Mouse (Mus musculus): Measurements from ENCODE around the gene Tigit. TPM values are rescaled to one million over a fixed set of nuclear protein-coding genes. Genes with fewer than 3 reads are reported as not detected.

Tigit gene
- polyA plus RNA-seq, 1 experiment from 2014 or later = not detected

DNA sequence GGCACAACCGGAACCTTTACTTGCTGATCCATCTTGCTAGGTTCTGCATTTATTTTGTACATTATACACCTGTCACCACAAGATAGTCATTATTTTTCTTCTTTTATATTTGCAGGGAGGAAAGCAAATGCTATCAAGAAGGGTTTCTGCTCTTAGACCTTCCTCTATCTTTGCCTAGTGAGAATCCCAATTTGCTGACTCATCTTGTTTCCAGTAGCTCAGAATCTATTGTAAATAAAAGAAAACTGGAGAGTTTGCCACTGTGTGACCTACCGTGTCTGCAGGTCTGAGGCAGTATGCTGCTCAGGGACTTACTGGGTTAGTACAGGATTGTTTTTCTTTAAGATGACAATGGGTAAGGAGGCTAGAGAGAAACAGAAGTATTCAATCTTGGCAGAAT, 24.0 kb upstream of the Tigit start:
- H3K4me3 ChIP-seq (replicated peaks; ENCODE audit: low read depth, low read length) = no peak overlapping the region
- H3K4me2 ChIP-seq (ENCODE audit: low read length) = no peak overlapping the region
- H3K27ac ChIP-seq (replicated peaks; ENCODE audit: low read depth, low read length) = no peak overlapping the region
- no peaks in the 10 kb centered on the region for H3K36me3 ChIP-seq (ENCODE audit: control insufficient read depth, insufficient read depth, low read length)
- H3K9me3 ChIP-seq (ENCODE audit: control insufficient read depth, low read length) = no peaks in the 10 kb centered on the region
- H3K9ac ChIP-seq (replicated peaks; ENCODE audit: low read length) = no peak overlapping the region
- H3K4me1 ChIP-seq (ENCODE audit: control insufficient read depth, insufficient read depth, low read length) = no peaks in the 10 kb centered on the region
- DNase-seq (no peak), ATAC-seq (ENCODE audit: low FRiP score, low TSS enrichment) (no peak)
- 90% methylated on average over 2 of the region's 2 CpGs for WGBS
- H3K27me3 ChIP-seq (ENCODE audit: control insufficient read depth, insufficient read depth, low read length) = no peaks in the 10 kb centered on the region

DNA sequence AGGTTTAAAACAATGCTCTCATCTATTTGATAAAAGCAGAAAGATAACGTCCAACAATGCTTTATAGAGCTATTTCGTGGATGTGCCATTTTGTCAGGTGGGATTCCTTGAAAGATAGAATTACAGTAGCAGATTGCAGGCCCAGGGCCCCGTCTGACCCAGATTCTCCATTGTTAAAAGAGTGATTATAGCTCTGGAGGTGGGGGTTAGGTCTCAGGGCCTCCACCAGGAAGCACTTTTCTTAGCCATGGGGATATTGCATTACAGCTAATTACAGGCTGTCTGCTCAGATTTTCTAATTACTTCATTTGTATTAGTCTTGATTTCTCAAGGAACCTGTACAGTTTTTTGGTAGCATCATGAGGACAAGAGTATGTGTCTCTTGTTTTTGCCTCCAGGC, 10.5 kb upstream of the Tigit start:
- H3K9me3 ChIP-seq (ENCODE audit: control insufficient read depth, low read length) = no peaks in the 10 kb centered on the region
- no peak overlapping the region for H3K4me3 ChIP-seq (replicated peaks; ENCODE audit: low read depth, low read length)
- no peaks in the 10 kb centered on the region for H3K36me3 ChIP-seq (ENCODE audit: control insufficient read depth, insufficient read depth, low read length)
- no peaks in the 10 kb centered on the region for H3K4me1 ChIP-seq (ENCODE audit: control insufficient read depth, insufficient read depth, low read length)
- no peak overlapping the region for H3K4me2 ChIP-seq (ENCODE audit: low read length)
- no peak overlapping the region for H3K27ac ChIP-seq (replicated peaks; ENCODE audit: low read depth, low read length)
- ATAC-seq (ENCODE audit: low FRiP score, low TSS enrichment) (no peak), DNase-seq (no peak)
- H3K27me3 ChIP-seq (ENCODE audit: control insufficient read depth, insufficient read depth, low read length) = no peaks in the 10 kb centered on the region
- 87% methylated on average over 3 of the region's 3 CpGs for WGBS
- H3K9ac ChIP-seq (replicated peaks; ENCODE audit: low read length) = no peak overlapping the region

DNA sequence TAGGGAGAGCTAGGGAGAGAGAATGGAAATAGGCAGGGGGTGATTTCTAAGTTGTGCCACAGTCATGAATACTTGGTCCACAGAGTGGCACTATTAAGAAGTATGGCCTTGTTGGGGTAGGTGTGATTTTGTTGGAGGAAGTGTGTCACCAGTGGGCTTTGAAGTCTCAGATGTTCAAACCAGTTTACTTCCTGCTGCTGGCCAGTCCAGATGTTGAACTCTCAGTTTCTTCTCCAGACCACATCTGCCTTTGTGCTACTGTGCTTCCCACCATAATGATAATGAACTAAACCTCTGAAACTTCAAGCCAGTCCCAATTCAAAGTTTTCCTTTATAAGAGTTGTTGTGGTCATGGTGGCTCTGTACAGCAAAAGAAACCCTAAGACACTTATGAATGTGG, 8.8 kb upstream of the Tigit start:
- no peaks in the 10 kb centered on the region for H3K27me3 ChIP-seq (ENCODE audit: control insufficient read depth, insufficient read depth, low read length)
- no peak overlapping the region for H3K4me3 ChIP-seq (replicated peaks; ENCODE audit: low read depth, low read length)
- H3K36me3 ChIP-seq (ENCODE audit: control insufficient read depth, insufficient read depth, low read length) = no peaks in the 10 kb centered on the region
- no peak overlapping the region for H3K27ac ChIP-seq (replicated peaks; ENCODE audit: low read depth, low read length)
- no peaks in the 10 kb centered on the region for H3K9me3 ChIP-seq (ENCODE audit: control insufficient read depth, low read length)
- DNase-seq (no peak), ATAC-seq (ENCODE audit: low FRiP score, low TSS enrichment) (no peak)
- H3K9ac ChIP-seq (replicated peaks; ENCODE audit: low read length) = no peak overlapping the region
- H3K4me2 ChIP-seq (ENCODE audit: low read length) = no peak overlapping the region
- no peaks in the 10 kb centered on the region for H3K4me1 ChIP-seq (ENCODE audit: control insufficient read depth, insufficient read depth, low read length)

DNA sequence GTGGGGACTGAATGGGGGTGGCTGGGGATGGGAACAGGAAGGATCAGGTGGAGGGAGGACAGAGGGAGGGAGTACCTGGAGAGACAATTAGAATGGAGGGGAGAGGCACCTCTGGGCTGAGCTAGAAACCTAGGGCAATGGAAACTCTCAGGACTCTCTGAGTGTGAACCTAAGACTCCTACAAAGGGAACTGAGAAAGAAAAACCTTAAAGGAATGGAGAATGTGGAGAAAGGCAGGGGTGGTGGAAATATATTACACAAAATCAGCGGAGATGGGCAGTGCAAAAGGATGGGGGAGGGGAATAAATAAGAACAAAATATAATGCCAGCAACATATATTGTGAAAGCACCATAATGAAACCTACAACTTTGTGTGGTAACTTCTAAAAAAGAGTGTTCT, 8.0 kb upstream of the Tigit start:
- Histone ChIP-seq H3K27ac (replicated peaks; ENCODE audit: low read depth, low read length) (no peak overlapping the region), H3K27me3 (ENCODE audit: control insufficient read depth, insufficient read depth, low read length) (no peaks in the 10 kb centered on the region), H3K9ac (replicated peaks; ENCODE audit: low read length) (no peak overlapping the region), H3K36me3 (ENCODE audit: control insufficient read depth, insufficient read depth, low read length) (no peaks in the 10 kb centered on the region), H3K9me3 (ENCODE audit: control insufficient read depth, low read length) (no peaks in the 10 kb centered on the region), H3K4me3 (replicated peaks; ENCODE audit: low read depth, low read length) (no peak overlapping the region), H3K4me2 (ENCODE audit: low read length) (no peak overlapping the region), H3K4me1 (ENCODE audit: control insufficient read depth, insufficient read depth, low read length) (no peaks in the 10 kb centered on the region)
- WGBS = 98% methylated on average over 1 of the region's 1 CpGs
- no peak for ATAC-seq (ENCODE audit: low FRiP score, low TSS enrichment)
- DNase-seq = no peak

DNA sequence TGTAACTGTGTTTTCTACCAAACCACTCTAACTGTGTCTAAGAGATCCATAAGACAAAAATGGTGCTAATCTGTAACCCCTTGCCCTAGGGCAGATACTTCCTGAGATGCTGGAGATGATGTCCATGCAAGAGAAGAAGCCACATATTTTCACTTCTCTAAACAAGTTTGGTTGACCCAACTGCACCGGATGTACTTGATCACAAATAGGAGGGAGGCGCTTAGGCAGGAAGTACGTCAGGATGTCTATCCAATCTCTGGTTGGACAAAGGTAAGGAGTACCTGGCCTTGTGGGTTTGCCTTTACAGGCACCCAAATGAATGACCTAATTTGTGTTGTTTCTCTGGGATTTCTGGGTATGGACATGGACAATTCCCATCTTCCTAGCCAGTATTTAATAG, 4.3 kb upstream of the Tigit start:
- 97% methylated on average over 3 of the region's 3 CpGs for WGBS
- Histone ChIP-seq H3K4me2 (ENCODE audit: low read length) (no peak overlapping the region), H3K9ac (replicated peaks; ENCODE audit: low read length) (no peak overlapping the region), H3K27me3 (ENCODE audit: control insufficient read depth, insufficient read depth, low read length) (no peaks in the 10 kb centered on the region), H3K4me3 (replicated peaks; ENCODE audit: low read depth, low read length) (no peak overlapping the region), H3K4me1 (ENCODE audit: control insufficient read depth, insufficient read depth, low read length) (no peaks in the 10 kb centered on the region), H3K27ac (replicated peaks; ENCODE audit: low read depth, low read length) (no peak overlapping the region), H3K36me3 (ENCODE audit: control insufficient read depth, insufficient read depth, low read length) (no peaks in the 10 kb centered on the region), H3K9me3 (ENCODE audit: control insufficient read depth, low read length) (no peaks in the 10 kb centered on the region)
- DNase-seq (no peak), ATAC-seq (ENCODE audit: low FRiP score, low TSS enrichment) (no peak)

DNA sequence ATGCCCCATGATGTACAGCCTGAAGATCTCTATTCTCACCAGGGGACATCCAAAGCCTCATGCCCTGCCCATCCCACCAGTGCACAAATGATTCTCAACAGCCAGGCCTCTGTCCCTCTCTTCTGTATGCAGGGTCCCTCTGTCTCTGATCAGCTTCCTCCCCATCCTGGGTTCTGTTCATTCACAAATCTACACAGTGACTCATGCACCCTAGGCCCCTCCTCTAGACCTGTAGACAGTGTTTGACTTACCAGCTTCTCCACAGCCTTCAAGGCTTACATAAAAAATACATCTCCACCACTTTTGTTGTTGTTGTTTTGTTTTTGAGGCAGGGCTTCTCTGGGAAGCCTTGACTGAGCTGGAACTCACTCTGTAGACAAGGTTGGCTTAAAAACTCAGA, 915 bp upstream of the Tigit start:
- H3K9me3 ChIP-seq (ENCODE audit: control insufficient read depth, low read length) = no peaks in the 10 kb centered on the region
- H3K36me3 ChIP-seq (ENCODE audit: control insufficient read depth, insufficient read depth, low read length) = no peaks in the 10 kb centered on the region
- no peaks in the 10 kb centered on the region for H3K4me1 ChIP-seq (ENCODE audit: control insufficient read depth, insufficient read depth, low read length)
- no peaks in the 10 kb centered on the region for H3K27me3 ChIP-seq (ENCODE audit: control insufficient read depth, insufficient read depth, low read length)
- ATAC-seq (ENCODE audit: low FRiP score, low TSS enrichment) (no peak), DNase-seq (no peak)
- no peak overlapping the region for H3K4me2 ChIP-seq (ENCODE audit: low read length)
- no peak overlapping the region for H3K9ac ChIP-seq (replicated peaks; ENCODE audit: low read length)
- no peak overlapping the region for H3K4me3 ChIP-seq (replicated peaks; ENCODE audit: low read depth, low read length)
- H3K27ac ChIP-seq (replicated peaks; ENCODE audit: low read depth, low read length) = no peak overlapping the region

DNA sequence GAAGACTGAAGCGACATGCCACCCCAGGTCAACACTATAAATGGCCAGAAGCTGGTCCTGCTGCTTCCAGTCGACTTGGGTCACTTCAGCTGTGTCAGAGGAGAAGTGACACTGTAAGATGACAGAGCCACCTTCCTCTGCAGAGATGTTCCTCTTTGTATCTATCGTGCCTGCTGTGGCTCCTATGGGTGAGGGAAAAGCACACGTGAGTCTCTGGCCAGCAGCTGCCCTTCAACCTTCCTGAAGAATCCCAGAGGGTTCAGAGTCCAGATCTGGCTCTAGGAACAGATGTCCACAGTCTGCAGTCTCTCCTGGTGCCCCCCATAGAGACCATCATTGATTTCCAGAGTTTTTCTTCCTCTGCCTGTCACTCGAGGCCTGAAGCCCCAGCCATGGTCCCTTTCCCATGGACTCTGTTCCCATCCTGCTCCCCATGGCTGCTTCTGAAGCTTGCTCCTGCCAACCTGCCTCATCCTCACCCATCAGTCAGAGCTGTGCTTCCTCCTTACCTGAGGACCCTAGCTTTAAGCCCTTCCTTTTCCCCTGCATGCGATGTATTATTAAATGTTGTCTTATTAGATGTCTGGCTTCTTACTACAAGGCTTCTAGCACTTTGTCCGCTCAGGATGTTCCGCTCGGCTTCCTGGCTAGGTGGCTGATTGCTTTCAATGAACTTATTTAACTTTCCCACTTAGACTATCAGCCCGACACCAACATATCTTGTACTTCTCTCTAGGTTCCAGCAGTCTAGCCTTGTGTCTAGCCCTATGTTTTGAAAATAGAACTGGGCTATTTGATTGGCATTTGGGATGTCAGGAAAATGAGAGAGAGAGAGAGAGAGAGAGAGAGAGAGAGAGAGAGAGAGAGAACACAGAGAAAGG, 1.6 kb downstream of the Tigit start:
- WGBS = 81% methylated on average over 10 of the region's 10 CpGs
- ATAC-seq (ENCODE audit: low FRiP score, low TSS enrichment) = no peak

DNA sequence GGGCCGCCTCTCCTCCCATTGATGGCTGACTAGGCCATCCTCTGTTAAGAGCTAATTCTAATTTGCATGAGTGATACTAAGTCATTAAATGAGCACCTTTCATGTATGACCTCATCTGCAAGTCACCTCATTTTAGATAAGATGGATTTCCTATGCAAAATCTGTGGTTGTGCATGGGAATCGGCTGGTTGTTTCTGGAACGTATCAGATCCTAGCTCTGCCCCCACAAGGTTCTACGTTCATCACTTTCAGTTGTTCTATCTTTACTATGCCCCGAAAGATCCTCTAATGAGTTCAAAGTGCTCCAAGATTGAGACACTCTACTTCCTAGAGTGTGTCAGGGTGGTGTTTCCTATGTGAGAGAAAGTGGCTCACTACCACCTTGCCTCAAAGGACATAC, 2.4 kb downstream of the Tigit start:
- H3K27me3 ChIP-seq (ENCODE audit: control insufficient read depth, insufficient read depth, low read length) = no peaks in the 10 kb centered on the region
- no peaks in the 10 kb centered on the region for H3K9me3 ChIP-seq (ENCODE audit: control insufficient read depth, low read length)
- DNase-seq (no peak), ATAC-seq (ENCODE audit: low FRiP score, low TSS enrichment) (no peak)
- no peaks in the 10 kb centered on the region for H3K36me3 ChIP-seq (ENCODE audit: control insufficient read depth, insufficient read depth, low read length)
- no peaks in the 10 kb centered on the region for H3K4me1 ChIP-seq (ENCODE audit: control insufficient read depth, insufficient read depth, low read length)
- H3K9ac ChIP-seq (replicated peaks; ENCODE audit: low read length) = no peak overlapping the region
- H3K4me2 ChIP-seq (ENCODE audit: low read length) = no peak overlapping the region
- H3K27ac ChIP-seq (replicated peaks; ENCODE audit: low read depth, low read length) = no peak overlapping the region
- no peak overlapping the region for H3K4me3 ChIP-seq (replicated peaks; ENCODE audit: low read depth, low read length)
- 93% methylated on average over 5 of the region's 5 CpGs for WGBS

More for the DNA sequence above, 1.6 kb downstream of the Tigit start:
- Histone ChIP-seq H3K27ac (replicated peaks; ENCODE audit: low read depth, low read length) (no peak overlapping the region), H3K9me3 (ENCODE audit: control insufficient read depth, low read length) (no peaks in the 10 kb centered on the region), H3K4me1 (ENCODE audit: control insufficient read depth, insufficient read depth, low read length) (no peaks in the 10 kb centered on the region), H3K36me3 (ENCODE audit: control insufficient read depth, insufficient read depth, low read length) (no peaks in the 10 kb centered on the region), H3K9ac (replicated peaks; ENCODE audit: low read length) (no peak overlapping the region), H3K27me3 (ENCODE audit: control insufficient read depth, insufficient read depth, low read length) (no peaks in the 10 kb centered on the region), H3K4me3 (replicated peaks; ENCODE audit: low read depth, low read length) (no peak overlapping the region), H3K4me2 (ENCODE audit: low read length) (no peak overlapping the region)
- no peak for DNase-seq

DNA sequence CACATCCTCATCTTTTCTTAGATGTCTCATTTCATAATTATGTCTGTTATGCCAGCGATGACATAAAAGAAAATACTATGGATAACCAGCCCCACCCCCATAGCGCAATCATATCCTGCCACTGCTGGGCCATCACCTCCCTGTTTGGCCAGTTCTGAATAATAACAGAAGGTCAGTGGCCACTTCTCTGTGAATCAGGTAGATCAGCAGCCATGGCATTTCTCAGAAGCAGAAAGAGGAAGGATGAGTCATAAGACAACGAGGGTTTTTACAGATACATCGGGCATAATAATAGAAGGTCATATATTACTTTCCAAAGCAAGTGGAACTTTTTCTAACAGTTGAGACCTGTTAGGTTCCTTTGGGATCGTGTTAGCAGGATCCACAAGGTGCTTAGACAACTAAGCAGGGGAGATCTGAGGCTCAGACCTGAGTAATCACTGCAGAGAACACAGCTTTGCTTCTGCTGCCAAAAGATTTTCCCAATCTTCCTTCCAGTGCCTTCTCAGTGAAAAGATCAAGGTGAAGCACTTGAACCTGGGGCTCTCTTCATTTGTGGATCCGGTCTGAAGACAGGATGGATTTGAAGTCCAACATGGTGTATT, 8.7 kb downstream of the Tigit start:
- WGBS = 90% methylated on average over 6 of the region's 6 CpGs
- Histone ChIP-seq H3K36me3 (ENCODE audit: control insufficient read depth, insufficient read depth, low read length) (no peaks in the 10 kb centered on the region), H3K4me3 (replicated peaks; ENCODE audit: low read depth, low read length) (no peak overlapping the region), H3K9ac (replicated peaks; ENCODE audit: low read length) (no peak overlapping the region), H3K9me3 (ENCODE audit: control insufficient read depth, low read length) (no peaks in the 10 kb centered on the region), H3K4me2 (ENCODE audit: low read length) (no peak overlapping the region), H3K4me1 (ENCODE audit: control insufficient read depth, insufficient read depth, low read length) (no peaks in the 10 kb centered on the region), H3K27me3 (ENCODE audit: control insufficient read depth, insufficient read depth, low read length) (no peaks in the 10 kb centered on the region), H3K27ac (replicated peaks; ENCODE audit: low read depth, low read length) (no peak overlapping the region)
- no peak for DNase-seq
- ATAC-seq (ENCODE audit: low FRiP score, low TSS enrichment) = no peak

All from midbrain, embryonic 14.5 days (tissue).